Mouse (Mus musculus): ENCODE results near the gene Krt19. TPM values are rescaled to one million over a fixed set of nuclear protein-coding genes. Genes with fewer than 3 reads are reported as not detected.
A peak's percentile ranks its signal among the peaks of the same experiment; 100 is the strongest.

Gene Krt19
- total RNA-seq (2014; fragmentation: Nextera tagmentation) (not detected in 2 replicates), total RNA-seq (2017) (not detected in 2 replicates)

DNA sequence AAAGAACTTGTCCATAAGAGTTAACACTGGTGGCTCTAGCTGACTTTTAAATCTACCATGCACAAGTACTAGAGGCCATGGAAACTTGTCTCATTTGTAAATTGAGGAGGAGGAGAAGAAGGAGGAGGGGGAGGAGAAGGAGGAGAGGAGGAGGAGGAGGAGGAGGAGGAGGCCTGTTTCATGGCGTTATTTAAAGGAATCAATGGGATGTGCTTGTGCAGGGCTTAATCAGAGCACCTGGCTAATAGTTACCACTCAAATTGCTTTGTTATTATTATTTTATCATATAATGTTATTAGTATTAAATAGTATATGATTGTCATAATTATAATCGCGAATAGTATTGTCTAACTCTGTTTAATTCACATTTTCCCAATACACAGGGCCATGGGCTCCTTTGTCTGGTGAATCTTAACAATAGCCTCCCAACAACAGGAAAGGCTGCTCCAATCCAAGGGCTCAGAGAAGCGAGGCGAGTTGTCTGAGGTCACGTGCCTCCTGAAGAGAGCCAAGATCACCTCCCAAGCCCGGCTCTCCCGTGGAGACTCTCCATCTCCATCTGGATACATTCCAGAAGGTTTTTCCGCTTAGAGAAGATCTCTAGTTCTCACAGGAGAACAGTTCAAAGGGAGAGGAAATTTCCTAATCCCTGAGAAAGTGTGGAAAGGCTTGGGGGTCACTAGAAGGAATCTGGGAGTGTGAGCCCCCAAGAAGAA lies at the start of gene Krt19:
Gene Krt19, minus strand, starts transcription at position 51 of the 716 bp plus-strand sequence.
- ATAC-seq (replicated peaks; ENCODE audit: poor library complexity, severe bottlenecking), result no peak

DNA sequence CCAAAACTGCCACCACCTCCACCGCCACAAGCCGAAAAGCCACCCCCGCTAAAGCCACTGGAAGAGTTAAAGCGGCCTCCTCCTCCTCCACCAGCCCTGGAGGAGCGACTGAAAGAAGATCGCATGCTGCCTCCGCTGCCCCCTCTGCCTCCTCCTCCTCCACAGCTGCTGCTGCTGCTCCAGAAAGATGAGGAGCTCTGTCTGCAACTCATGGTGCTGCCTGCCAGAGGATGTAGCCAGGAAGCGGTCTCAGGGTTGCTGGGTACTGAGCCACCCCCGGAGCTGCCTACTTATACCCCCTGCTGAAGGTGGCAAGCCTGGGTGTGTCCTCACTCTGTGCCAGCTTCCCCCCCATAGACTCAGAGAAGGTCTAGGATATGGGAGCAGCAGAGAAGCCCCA lies 44.5 kb upstream of the Krt19 start, which contains the start of gene Krt9:
Gene Krt9, minus strand, starts transcription at position 255 of the 400 bp plus-strand sequence.
- ATAC-seq (replicated peaks; ENCODE audit: poor library complexity, severe bottlenecking), result no peak

DNA sequence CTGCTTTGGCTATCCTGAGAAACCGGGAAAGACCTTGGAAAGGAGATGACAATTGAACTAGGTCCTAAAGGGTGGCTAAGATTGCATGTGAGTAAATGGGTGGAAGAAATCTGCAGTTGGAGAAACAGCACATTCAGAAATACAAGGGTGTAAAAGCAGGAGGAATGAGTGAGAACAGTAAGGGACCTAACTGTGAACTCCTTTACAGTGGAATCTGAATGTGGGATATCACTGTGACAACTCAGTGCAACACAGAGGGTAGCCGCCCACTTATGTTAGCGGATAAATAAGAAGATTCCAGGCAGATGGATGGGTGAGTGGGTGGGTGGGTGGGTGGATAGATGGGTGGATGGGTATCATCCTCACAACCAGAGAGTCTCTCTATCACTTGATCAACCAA lies 43.4 kb upstream of the Krt19 start:
- ATAC-seq (replicated peaks; ENCODE audit: poor library complexity, severe bottlenecking), result no peak

DNA sequence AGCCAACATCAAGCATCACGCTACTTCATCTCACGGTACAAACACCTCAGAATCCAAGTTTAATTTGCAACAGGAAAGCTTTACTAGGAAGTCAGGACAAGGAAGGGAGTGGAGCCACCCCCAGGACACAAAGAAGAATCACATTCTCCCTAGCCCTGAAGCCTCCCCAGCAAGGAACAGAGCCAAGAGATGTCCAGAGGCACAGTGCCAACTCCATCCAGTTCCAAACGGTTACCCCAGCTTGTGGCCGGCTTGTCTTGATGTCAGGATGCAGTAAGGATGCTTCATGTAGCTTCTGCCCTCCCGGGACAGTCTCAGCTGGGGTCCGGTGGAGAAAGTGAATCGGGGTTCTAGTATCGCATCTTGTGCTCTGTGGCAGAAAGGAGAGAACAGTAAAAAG lies 38.3 kb upstream of the Krt19 start:
- ATAC-seq (replicated peaks; ENCODE audit: poor library complexity, severe bottlenecking), result no peak

DNA sequence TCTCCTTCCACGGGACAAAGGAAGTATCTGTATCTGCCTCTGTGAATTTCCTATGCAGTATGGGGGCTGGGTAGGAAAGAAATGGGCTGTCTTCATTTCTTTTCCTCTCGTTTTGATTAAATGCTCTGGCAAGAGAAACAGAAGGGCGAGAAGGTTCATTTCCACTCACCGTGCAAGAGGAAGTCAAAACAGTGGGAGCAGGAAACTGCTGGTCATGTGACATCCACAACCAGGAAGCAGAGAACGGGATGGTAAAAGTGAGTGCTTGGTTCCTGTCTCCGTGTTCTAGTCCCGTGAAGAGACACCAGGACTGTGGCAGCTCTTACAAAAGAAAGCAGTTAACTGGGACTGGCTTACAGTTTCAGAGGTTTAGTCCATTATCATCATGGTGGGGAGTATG lies 33.3 kb upstream of the Krt19 start:
- no peak for ATAC-seq (replicated peaks; ENCODE audit: poor library complexity, severe bottlenecking)

DNA sequence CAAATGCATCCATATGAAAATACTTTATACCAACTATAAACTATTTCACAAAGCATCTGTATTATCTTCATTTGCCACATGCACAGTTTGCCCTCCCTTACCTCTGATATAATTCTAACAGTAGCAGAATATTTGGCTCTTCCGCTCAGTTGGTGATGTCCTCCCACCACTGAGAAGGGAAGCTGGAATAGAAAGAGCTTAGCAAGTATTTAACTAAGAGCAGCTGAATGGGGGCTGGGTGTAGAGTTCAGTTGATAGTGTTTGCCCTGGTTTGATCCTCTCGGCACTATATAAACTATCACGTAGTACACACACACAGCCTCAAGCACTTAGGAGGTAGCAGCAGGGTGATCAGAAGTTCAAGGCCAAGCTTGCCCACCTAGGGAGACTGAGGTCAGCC lies 30.8 kb upstream of the Krt19 start:
- ATAC-seq (replicated peaks; ENCODE audit: poor library complexity, severe bottlenecking), result no peak

DNA sequence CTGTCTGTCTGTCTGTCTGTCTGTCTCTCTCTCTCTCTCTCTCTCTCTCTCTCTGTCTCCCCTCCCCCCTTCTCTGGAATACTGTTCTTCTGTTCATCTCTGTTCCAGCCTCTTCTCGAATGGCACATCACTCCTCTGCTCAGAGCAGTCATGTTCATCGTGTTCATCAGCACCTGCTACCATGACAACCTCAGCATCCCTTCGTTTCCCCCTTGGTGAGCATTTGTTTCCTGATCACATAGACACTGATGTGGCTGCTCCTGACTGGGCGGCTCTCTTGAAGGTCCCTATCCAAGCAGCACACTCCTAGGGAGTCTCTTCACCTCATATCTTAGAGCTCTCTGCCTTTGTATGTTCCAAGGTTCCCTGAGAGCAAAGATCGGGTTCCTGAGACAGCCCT lies 29.8 kb upstream of the Krt19 start:
- ATAC-seq (replicated peaks; ENCODE audit: poor library complexity, severe bottlenecking), result no peak

DNA sequence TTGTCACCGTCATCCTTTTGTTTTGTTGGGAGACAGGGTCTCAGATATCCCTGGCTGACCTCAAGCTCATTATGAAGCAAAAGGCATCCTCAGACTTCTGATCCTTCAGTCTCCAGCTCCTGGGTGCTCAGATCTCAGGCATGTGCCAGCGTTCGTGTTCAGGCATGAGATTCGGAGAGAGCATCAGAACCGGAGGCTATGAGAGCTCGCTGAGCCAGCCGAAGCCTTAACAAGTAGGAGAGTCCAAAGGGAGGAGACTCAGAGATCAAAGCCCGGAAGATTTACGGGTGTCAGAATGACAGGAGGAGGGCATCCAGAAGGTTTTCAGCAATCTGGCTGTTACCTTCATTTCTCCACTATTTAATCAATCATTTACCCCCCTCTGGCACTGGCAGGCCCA lies 28.3 kb upstream of the Krt19 start:
- ATAC-seq (replicated peaks; ENCODE audit: poor library complexity, severe bottlenecking), result no peak

DNA sequence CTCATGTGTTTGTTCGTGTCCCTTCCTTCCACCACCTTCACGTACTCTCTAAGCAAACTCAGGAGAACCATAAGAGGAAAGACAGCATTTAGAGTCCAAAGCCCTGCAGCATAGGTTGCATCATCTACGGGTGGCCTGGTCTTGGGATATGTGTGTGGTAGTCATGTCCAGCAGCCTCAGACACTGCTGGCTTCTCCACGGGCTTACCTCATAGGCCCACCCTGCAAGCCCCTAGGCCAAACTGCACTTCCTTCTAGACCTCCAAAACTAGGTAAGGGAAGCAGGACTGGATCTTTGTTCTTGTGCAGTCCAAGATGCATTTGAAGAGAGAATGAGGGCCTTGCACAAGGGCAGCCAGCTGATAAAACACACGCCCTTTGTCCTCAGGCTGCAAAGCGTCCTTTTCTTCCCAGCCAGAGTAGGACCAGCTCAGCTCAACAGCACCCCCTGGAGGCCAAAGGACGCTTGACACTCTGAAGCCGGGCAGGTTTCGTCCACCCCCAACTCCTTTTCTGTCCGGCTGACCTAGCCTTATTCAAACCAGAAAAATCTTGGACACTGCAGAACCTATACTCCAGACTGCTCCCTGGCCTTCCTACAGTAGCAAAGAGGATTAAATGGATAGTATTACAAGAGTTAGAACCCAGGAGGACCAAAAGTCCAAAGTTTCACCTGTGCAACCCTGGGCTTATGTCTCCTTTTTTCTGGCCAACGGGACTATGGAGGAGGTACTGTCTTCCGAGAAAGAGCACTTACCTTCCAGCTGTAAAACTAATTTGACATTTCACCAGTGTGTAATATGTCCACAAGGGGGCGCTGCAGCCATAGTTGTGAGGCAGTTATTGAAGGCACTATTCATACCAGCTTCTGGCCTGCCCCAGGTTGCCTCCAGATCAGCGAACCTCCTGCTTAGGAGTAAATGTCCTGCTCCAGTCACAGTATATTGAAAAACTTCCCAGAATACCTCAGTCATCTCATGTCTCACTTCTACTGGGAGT lies 20.6 kb upstream of the Krt19 start:
- peak; percentile 66 for ATAC-seq (replicated peaks; ENCODE audit: poor library complexity, severe bottlenecking)

DNA sequence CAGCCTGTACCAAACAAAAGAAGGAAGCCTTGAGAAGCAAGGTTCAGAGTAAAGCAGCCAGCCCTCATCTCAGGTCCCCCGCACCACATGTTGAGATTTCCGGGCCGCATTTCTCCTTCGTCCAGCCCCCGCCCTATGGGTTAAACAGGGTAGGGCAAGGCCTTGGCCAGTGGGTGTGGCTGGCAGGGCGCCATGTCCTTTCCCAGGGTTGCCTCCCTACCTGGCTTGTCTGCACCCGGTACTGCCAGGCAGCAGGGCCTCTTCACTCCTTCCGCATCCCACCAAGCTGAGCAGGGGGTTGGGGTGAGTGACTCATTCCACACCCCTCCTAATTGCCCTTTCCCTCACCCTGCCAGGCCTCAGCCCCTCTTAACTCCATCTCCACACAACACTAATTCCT lies 19.6 kb upstream of the Krt19 start:
- ATAC-seq (replicated peaks; ENCODE audit: poor library complexity, severe bottlenecking), result no peak

DNA sequence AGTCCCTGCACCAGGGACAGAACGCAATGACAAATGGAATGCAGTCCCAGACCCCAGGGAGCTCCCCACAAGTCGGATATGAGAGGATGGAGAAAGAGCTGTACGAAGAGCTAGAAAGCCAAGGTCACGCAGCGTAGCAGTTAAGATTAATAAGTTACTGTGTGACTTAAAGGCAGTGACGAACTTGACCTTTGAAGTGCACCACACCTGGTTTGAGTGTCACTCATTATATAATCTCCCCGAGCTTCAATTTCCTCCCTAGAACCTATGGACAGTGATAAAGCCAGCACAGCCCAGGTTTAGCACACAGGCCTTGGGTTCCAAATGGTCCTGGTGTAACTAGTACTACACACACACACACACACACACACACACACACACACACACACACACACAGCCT lies 15.9 kb upstream of the Krt19 start:
- ATAC-seq (replicated peaks; ENCODE audit: poor library complexity, severe bottlenecking), result no peak

DNA sequence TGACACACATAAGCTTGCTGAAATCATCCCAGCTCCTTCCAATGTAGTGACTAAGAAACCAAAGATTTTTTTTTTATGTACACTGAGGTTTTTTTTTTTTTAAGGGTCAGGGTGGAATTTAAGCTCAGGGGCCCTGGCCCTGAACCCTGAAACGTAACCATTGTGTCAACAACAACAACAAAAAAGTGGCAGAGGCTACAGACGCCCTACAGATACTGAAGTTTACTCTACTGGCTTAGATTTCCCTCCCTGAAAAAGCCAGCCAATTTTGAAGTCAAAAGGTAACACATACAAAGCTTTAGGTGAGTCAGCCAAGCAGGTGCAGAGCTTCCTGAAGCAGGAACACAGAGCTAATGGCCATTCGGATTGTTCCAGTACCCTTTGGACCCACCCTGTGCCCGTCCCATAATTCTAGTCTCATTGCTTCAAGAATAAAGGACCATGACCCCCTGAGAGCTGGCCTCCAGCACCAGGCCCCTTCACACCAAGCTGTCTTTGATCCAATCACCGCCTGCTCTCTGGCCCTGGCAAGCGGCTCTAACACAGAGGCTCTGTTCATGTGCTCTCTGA lies 9.5 kb upstream of the Krt19 start:
- no peak for ATAC-seq (replicated peaks; ENCODE audit: poor library complexity, severe bottlenecking)

DNA sequence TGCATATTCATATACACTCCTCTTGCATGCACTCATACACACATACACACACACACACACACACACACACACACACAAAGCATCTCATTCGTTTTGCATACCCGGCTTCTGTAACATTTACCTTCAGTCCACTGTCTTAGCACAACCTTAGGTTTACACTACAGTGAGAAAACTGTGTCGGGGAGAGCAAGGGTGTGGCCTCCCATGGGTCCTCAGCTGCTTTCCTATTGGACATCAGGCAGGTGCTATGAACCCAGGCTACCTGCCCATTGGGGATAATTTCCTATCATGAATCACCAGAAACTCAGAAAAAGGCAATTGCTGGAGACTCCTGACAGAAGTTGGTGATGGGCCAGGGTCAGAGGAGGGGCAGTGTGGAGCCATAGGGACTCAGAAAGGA lies 8.9 kb upstream of the Krt19 start:
- ATAC-seq (replicated peaks; ENCODE audit: poor library complexity, severe bottlenecking), result no peak

DNA sequence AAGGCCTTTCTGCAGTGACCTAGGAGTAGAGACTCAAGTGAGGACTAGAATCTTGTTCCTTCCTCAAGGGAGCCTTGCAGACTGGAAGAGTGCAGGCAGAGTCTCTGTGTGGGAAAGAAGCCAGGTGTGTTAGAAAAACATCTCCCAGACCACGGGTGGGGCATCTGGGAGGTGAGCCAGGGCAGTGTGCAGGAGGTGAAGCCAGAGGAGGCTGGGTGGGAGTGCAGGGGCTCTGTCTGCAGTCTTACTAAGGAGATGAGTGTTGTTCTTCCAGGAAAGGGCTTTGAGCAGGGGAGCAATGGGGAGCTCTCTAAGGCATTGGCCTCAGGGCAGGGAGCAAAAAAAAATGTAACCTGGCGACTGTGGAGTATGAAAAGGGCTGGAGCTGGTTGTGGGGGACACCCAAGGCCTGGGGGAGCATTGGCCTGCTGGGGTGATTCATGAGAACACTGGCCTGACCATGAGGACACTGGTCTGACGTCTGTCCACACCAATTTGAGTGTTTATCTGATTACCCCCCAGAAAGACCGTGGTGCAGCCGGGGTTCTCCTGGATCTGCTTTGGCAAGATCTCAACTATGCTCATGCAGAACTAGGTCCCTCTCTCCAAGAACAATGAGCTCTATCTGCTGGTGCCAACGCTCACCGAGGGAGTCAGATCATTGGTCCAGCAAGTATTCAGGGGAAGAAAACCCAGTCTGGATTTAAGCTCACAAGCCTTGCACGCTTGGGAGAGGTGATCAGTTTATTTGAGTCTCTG lies 7.2 kb upstream of the Krt19 start:
- no peak for ATAC-seq (replicated peaks; ENCODE audit: poor library complexity, severe bottlenecking)

DNA sequence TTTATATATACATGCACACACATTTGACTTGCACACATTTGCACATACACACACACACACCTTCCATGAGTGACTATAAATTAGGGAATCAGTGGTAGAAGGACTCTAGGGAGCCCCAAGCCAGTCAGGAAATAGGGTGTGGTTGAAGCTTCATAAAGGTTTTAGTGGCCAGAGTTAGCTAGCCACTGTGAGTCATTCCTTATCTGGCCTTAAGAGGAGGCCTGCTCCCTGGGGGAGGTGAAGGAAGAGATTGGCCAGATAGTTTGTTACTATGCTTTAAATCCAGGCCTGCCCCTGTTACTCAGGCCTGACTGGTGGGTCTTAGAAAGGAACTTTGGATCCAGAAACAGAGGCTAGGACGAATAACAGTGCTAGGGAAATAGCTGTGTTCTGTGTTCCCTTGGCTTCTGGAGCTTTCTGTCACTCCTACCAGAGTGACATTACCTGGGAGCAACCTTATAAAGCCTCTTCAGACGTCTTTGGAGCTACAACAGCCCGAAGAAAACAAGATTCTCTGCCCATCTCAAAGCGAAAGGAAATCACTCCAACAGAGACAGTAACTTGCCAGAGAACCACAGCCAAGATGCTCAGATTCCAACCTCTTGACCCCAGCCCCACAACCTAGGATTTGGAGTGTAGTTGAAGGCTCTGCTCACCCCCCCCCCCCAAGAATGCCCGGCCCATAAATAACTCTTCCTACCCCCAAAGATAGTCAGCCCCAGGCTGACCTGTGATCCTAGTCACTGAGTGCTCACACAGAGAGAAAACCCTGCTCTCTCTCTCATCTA lies 705 bp downstream of the Krt19 start:
- no peak for ATAC-seq (replicated peaks; ENCODE audit: poor library complexity, severe bottlenecking)

DNA sequence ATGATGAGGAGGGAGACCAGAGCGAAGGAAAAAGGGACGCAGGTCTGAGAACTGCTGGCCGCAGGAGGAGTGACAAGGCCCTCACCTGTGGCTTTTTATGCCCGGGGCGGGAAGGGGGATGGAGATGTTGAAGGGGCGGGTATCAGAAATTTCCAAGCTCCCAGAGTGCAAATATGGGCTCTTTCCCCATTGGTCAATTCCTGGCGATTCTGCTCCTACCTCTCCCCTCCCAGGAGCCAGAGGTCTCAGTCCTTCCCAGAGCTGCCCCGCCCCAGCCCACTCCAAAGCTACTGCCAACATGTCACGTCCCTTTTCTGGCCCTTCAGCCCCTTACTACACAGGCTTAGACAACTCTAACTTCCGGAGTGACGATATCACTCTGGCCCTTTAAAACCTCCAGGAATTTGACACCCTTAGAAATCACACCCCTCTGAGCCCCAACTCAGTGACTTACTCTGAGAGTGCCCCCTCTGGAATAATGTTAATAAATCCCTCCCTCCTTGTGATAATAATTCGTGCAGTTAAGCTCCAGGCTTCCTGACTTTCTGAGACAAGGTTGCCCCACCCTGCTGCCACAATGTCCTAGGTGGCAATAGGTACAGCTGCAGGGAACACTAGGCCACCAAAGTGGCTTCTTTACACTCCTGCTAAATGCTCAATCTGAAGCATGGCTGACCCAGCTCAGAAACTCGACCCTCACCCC lies 2.5 kb downstream of the Krt19 start:
- ATAC-seq (replicated peaks; ENCODE audit: poor library complexity, severe bottlenecking), result no peak

DNA sequence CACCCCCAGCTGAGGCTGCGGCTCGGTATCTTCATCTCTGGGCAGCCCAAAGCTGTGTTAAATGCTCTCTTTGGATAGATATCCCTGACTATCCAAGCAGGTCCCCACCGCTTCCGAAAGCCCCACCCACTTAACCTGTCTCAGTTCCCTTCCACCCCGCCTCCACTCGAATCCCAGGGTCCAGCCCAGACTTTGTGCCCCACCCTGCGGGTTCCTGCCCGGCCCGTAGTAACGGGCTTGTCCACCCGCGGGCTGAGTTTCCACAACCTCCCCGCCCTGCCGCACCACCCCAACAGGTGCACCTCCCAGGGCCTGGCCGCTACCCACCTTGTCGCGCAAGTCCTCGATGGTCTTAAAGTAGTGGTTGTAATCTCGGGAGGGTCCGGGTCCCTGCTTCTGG lies 3.4 kb downstream of the Krt19 start:
- ATAC-seq (replicated peaks; ENCODE audit: poor library complexity, severe bottlenecking), result no peak

DNA sequence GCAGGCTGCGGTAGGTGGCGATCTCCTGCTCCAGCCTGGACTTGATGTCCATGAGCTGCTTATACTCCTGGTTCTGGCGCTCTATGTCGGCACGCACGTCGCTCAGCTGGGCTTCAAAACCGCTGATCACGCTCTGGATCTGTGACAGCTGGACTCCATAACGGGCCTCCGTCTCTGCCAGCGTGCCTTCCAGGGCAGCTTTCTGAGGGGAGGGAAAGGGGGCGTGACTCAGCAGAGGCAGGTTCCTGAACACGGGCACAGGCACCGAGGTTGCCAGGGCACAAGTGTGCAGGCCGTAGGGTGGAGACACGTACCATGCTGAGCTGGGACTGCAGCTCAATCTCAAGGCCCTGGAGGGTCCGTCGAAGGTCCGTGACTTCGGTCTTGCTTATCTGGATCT lies 7.5 kb downstream of the Krt19 start:
- no peak for ATAC-seq (replicated peaks; ENCODE audit: poor library complexity, severe bottlenecking)

DNA sequence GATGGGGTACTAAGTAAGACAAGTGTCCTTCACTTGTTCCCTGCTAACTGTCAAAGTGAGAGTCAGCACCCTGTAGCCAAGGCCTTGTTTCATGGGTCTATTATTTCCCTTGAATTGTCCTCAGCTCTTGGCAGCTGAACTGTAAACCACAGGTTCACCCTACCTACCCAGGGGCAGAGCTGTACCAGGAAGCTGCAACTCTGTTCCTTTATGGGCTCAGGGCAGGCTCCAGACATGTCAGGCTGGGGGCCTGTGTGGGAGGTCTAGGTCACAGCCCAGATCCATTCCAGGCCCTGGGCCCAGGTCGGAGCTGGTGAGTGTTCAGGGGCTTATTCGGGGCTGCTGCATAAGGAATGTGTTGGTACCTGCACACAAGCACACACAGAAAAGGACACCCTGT lies 9.1 kb downstream of the Krt19 start:
- no peak for ATAC-seq (replicated peaks; ENCODE audit: poor library complexity, severe bottlenecking)
